Mouse (Mus musculus) lung, postnatal 4 days (tissue): ENCODE results near the gene Cenpb.

Source experiments
- DNase-seq, 2 experiments: peaks; one replicate each; pipeline ENCODE4 v3.0.0; 2021

Cenpb gene

GRCm38 (mm10) chr2:131135521-131136139 lies 44.2 kb downstream of the Cenpb start:
- peak in 1 of 2 experiments; percentile 25 for DNase-seq

GRCm38 (mm10) chr2:131134826-131135400 lies 45.0 kb downstream of the Cenpb start:
- no peak for DNase-seq

GRCm38 (mm10) chr2:131134381-131134780 lies 45.5 kb downstream of the Cenpb start:
- DNase-seq = peak; percentile 66 to 83

- DNase-seq = no peak
These were observed 46.8 kb downstream of the Cenpb start, which contains the start of gene Gm11037 for GRCm38 (mm10) chr2:131132930-131133547. Gene Gm11037, plus strand, starts transcription at chr2:131133497.

GRCm38 (mm10) chr2:131132111-131132888 lies 47.6 kb downstream of the Cenpb start:
- DNase-seq = no peak

- DNase-seq = no peak
These were observed 49.0 kb downstream of the Cenpb start for GRCm38 (mm10) chr2:131130849-131131248.

- DNase-seq = peak in 1 of 2 experiments; percentile 58
These were observed 50.0 kb downstream of the Cenpb start for GRCm38 (mm10) chr2:131129836-131130235.

- DNase-seq = peak in 1 of 2 experiments; percentile 15
These were observed 51.2 kb downstream of the Cenpb start for GRCm38 (mm10) chr2:131128636-131129157.

GRCm38 (mm10) chr2:131128211-131128610 lies 51.7 kb downstream of the Cenpb start:
- DNase-seq = peak in 1 of 2 experiments; percentile 43

- peak; percentile 80 to 88 for DNase-seq
These were observed 52.6 kb downstream of the Cenpb start, which contains the start of gene Hspa12b for GRCm38 (mm10) chr2:131127161-131127730. Gene Hspa12b, plus strand, starts transcription at chr2:131127280.

- peak in 1 of 2 experiments; percentile 20 for DNase-seq
These were observed 53.7 kb downstream of the Cenpb start for GRCm38 (mm10) chr2:131125964-131126815.
